Mouse (Mus musculus) embryonic fibroblast, embryonic 13.5 days (primary cell): Measurements from ENCODE around the gene AA986860.

Source experiments
- CTCF ChIP-seq: IDR thresholded peaks from 2 replicates; pipeline ENCODE4 v1.5.1; 2011; ENCODE audit warnings: mild to moderate bottlenecking, control low read depth, low read length, moderate library complexity, borderline replicate concordance; ENCODE audit not compliant: insufficient read depth
- POLR2A ChIP-seq: IDR thresholded peaks from 2 replicates; pipeline ENCODE4 v1.6.1; 2011; ENCODE audit warnings: low read depth, mild to moderate bottlenecking, control low read depth, low read length, moderate library complexity

DNA sequence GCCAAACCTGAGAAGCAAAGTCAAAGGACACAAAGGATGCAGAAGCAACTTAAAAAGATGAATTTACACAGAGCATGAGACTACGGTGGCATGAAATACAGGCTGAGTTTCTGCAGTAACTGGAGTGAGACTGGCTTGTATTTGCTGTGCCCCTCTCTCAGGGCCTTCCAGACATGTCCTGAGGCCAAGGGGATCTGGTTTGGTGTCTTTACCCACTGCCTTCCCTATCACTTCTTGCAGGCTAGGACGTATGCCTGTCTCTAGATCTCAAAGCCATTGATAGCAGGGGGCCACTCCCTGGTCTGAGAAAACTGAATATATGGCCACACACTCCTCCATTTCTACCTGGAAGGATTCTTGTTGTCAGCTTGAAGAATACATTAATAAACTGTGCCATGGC, 12.4 kb downstream of the AA986860 start:
- TF ChIP-seq CTCF (no peak), POLR2A (no peak)
